Mouse (Mus musculus): ENCODE measurements around the gene Ube2e1. TPM values are rescaled to one million over a fixed set of nuclear protein-coding genes. Genes with fewer than 3 reads are reported as not detected.

Gene Ube2e1
- total RNA-seq, 2 experiments from 2014 or later = 119 to 123 TPM

DNA sequence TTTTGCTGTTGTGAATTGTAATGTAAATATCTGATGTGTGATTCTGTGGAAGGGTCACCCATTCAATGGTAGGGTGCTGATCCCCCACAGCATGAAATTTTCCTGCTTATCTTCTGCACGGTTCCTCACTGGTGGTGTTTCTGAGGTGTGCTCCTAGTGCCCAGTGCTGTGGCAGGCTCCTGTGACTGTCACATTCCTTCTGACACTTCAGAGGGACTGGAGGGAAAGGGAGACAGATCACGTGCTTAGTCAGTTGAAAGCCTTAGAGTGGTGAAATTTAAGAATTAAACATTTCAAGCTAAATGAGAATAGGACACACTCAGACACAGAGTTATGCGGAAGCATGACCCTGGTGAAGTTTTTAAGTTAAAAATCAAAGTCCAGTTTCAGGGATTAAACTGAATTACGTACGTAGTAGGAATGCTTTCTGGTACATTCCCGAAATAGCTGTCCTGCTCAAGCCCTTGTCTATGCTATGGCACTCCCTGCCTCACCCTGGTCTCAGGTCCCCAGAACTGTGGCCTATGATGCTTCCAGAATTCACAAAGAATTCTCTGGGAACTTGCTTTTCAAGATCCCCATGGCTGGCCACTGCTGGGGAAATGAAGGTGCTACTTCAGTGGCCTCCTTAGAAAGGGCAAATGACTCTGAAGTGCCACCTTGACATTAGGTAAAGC is 24.0 kb upstream of the Ube2e1 start:
- H3K4me3 ChIP-seq = no peak overlapping the region
- H3K27ac ChIP-seq = no peak overlapping the region
- intact Hi-C loops (cut with DNase I) = no loop called here
- no peak for TF ChIP-seq CTCF (IDR thresholded peaks at IDR 0.05)
- no peak for DNase-seq (ENCODE audit: extremely low spot score in 1 of 2, low spot score in 2 of 2)

DNA sequence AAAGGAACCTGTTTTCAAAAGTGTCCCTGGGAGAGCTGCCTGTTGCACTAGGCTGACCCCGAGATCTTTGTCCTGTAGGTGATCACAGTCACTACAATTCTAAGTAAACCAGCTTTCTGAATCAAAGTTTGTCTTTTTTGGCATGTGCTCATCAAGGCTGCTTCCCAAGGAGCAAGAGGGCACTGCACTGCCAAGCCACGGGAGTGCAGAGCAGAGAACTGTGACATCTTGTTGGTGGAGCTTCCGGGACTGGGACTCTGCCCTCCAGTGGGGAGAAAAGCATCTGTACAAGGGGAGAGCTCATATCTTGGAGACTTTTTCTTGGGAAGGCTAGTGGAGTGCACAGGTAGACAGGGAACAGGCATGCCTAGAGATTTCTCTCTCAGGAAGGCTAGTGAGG is 21.9 kb upstream of the Ube2e1 start:
- no peak for DNase-seq (ENCODE audit: extremely low spot score in 1 of 2, low spot score in 2 of 2)
- Histone ChIP-seq H3K4me3 (no peak overlapping the region), H3K27ac (no peak overlapping the region)
- TF ChIP-seq CTCF (IDR thresholded peaks at IDR 0.05) = no peak; the same call in none of the 2 replicates
- intact Hi-C loops (cut with DNase I) = no loop called here

DNA sequence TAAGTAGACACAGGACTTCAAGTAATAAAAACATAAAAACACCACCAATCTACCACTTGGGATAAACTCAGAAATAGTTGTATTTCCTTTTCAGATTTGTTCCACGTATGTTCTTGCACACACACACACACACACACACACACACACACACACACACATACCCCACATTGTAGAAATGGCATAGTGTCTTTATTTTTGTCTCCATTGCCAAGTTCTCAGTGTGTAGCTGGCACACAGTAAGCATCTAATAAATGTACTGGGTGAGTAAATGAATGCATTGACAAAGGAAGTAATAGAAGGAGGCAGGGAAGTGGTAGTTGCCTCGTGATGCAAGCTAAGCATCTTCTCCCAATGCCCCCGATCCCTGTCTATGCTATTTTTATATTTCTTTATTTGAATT is 21.3 kb upstream of the Ube2e1 start:
- DNase-seq (ENCODE audit: extremely low spot score in 1 of 2, low spot score in 2 of 2) = no peak
- H3K27ac ChIP-seq = no peak overlapping the region
- no peak for TF ChIP-seq CTCF (IDR thresholded peaks at IDR 0.05)
- no peak overlapping the region for H3K4me3 ChIP-seq
- intact Hi-C loops (cut with DNase I) = no loop called here

DNA sequence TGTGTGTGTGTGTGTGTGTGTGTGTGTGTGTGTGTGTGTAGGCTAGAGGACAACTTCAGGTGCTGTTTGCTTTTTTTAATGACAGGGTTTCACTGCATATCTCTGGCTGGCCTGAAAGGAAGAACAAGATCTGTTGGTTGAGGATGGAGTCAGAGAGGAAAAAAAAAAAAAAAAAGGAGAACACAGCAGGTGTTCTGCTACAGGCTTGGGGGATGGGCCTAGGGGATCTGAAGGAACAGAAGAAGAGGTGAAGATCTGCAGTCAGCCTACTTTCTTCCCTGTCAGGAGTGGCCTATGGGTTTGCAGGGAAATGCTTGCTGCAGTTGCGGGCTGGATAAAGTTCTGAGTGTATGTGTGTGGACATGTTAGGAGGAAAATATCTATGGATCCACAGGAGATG is 19.0 kb upstream of the Ube2e1 start:
- H3K27ac ChIP-seq = no peak overlapping the region
- DNase-seq (ENCODE audit: extremely low spot score in 1 of 2, low spot score in 2 of 2) = no peak
- TF ChIP-seq CTCF (IDR thresholded peaks at IDR 0.05) = no peak
- intact Hi-C loops (cut with DNase I) = no loop called here
- no peak overlapping the region for H3K4me3 ChIP-seq

DNA sequence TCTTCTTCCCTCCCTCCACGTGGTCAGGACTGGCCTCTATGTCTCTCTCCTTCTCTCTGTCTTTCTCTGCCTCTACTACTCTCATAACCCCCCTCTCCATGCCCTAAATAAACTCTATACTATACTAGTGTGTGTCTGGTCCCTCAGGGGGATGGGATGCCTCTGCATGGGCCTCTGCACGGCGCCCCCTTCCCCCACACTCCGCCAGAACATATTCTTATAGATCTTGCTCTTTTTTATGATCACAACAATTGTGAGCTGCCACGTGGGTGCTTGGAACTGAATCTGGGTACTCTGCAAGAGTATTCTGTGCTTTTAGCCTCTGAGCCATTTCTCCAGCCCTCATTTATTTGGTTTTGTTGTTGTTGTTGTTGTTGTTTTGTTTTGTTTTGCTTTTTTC is 18.2 kb upstream of the Ube2e1 start:
- Histone ChIP-seq H3K4me3 (no peak overlapping the region), H3K27ac (no peak overlapping the region)
- no peak for TF ChIP-seq CTCF (IDR thresholded peaks at IDR 0.05)
- intact Hi-C loops (cut with DNase I) = no loop called here
- no peak for DNase-seq (ENCODE audit: extremely low spot score in 1 of 2, low spot score in 2 of 2)

DNA sequence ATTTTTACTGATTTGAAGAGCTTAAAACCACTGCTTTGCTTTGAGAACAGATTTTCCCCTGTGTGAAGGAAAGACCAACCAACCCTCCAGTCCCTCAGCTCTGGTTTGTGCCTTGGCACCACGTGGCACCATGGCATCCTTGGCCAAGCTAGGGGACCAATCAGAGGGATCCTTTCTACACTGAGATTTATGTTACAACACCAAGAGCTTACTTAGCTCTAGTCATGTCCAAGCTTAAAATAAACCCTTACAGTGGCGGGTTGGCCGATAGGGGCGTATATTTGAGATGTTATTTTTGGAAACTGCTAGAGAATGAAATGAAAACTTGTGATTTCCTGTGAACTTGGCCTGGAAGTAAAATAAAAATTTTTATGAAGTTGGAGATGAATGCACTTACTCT is 11.9 kb upstream of the Ube2e1 start:
- Histone ChIP-seq H3K27ac (no peak overlapping the region), H3K4me3 (no peak overlapping the region)
- TF ChIP-seq CTCF (IDR thresholded peaks at IDR 0.05) = no peak; the same call in 1 of the 2 replicates
- intact Hi-C loops (cut with DNase I) = no loop called here
- DNase-seq (ENCODE audit: extremely low spot score in 1 of 2, low spot score in 2 of 2) = no peak

DNA sequence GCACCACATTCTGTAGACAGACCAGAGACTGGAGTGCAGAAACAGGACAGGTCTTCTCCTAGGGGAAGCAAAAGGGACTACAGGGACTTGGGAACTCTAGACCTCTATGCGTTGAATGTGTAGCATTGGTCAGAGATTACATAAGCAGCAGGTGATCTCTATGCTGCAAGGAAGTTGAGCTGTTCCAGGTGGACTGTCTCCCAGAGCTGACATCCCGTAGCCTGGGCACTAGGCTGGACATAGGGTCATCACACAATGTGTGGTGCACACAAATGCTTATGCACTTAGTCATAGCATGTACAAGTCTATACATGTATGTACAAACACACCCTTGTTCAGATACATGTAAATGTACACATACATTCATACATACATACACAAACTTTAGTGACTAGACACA is 11.1 kb upstream of the Ube2e1 start:
- Histone ChIP-seq H3K4me3 (no peak overlapping the region), H3K27ac (no peak overlapping the region)
- intact Hi-C loops (cut with DNase I) = no loop called here
- no peak for TF ChIP-seq CTCF (IDR thresholded peaks at IDR 0.05)
- no peak for DNase-seq (ENCODE audit: extremely low spot score in 1 of 2, low spot score in 2 of 2)

DNA sequence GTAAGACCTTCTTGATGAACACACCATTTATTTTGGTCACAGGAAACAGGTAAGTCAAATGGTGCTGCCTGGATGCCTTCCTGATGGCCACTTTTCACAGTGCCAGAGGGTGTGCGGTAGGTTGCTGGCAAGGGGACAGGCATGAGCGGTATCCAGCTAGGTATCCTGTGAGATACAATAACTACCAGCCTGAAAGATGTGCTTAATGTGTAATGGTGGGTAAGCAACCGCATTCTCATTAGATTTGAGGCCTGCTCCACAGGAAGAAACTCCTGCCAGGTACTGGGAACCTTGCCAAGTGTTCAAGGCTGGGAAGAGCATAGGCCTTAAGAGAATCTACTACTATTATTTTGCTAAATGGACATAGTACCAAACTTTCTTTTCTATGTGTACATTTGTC is 9.4 kb upstream of the Ube2e1 start:
- no peak overlapping the region for H3K4me3 ChIP-seq
- intact Hi-C loops (cut with DNase I) = no loop called here
- H3K27ac ChIP-seq = no peak overlapping the region
- no peak for DNase-seq (ENCODE audit: extremely low spot score in 1 of 2, low spot score in 2 of 2)
- TF ChIP-seq CTCF (IDR thresholded peaks at IDR 0.05) = no peak

DNA sequence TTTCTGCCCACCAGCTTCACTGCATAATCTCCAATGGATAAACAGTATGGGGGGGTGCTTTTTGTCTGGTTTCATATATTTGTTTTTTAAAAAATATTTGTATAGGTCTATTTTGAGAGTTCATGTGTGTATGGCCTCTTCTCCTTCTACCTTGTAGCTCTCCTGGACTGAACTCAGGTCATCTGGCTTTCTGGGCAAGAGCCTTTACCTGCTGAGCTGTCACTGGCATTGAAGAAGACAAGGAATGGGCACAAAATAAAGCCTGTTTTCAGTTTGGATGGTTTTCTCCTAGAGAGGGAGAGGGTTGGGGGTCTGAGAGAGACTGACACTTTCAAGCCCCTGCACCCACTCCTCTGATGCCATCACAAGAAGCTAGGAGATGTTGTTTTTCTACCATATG is 4.4 kb upstream of the Ube2e1 start:
- intact Hi-C loops (cut with DNase I) = no loop called here
- no peak for DNase-seq (ENCODE audit: extremely low spot score in 1 of 2, low spot score in 2 of 2)
- H3K4me3 ChIP-seq = no peak overlapping the region

DNA sequence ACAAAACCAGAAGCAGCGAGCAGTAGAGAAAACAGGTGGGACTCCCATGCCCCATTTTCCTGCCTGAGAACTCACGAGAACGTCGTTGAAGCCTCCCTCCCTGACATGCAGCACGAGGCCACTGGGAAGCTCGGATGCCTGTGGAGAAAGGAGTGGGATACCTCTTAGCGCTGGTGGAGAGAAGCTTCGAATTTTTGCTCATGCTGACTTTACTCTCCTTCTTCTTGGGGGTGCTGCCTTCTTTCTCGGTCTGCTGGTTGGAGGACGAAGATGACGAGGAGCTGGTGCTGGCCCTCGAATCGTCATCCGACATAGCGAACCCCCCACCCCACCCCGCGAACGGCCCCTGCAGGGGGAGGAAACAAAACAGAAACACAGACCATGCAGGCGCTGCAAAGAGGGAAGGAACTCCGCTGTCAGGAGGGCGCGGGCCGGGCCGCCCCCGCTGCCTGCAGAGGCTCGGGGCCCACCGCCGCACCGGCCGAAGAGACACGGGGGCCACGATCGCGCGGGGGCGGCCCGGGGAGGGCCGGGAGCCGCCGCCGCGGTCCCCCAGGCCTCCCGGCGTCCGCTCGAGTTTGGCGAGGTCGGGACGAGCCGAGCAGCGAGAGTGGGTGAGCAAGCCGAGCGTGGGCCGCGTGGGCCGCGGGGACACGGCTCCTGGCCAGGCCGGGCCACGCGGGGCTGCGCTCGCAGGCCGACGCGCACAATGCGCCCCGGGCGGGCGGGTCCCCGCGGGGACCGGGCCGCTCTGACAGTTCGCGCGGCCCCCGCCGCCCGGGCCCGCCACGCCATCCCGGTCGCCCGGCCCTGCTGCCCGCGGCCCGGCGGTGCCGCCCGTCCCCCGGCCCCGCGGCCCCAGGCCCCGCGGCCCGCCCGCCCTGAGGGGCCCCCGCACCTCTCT is 618 bp downstream of the Ube2e1 start:
- H3K27ac ChIP-seq = peak overlapping the region; percentile 70
- no peak for TF ChIP-seq CTCF (IDR thresholded peaks at IDR 0.05)
- H3K4me3 ChIP-seq = peak overlapping the region; percentile 58
- intact Hi-C loops (cut with DNase I) = loop anchor here (1.0 kb wide), 1 partner anchor 61 kb away; no protein-coding TSS in a partner anchor
- peak; percentile 43 to 52 for DNase-seq (ENCODE audit: extremely low spot score in 1 of 2, low spot score in 2 of 2)

More for the DNA sequence above, 4.4 kb upstream of the Ube2e1 start:
- no peak overlapping the region for H3K27ac ChIP-seq
- TF ChIP-seq CTCF (IDR thresholded peaks at IDR 0.05) = no peak

DNA sequence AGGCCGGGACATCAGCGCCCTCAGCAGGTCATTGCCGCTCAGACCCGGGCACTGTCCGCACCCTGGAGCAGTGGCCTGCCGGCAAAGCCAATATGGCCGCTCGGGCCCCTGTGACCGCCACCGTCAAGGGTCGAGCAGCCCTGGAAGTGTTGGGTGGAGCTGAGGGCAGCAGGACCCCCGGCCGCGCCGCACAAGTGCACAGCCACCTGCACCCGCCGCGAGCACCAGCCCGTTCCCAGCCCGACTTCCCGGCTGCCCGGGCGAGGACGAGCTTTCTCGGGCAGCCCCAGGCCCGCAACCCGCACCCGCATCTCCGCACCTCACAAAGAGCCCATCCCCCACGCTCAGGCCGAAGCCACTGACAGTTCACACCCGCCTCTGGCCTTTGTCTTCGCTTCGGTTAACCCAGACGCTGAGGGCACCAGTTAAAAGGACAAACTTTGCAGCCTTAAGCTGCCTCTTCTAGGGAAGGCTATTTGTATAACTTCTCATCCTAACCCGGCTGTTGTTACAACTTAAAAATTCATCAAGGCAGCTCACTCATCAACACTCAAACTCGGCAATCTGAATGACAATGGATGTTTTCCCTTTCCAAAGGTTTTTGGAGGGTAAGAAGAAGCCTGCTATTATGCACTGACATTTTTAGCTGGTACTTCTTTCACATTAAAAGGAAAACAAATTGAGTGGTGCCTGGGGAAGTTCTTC is 4.5 kb downstream of the Ube2e1 start:
- Histone ChIP-seq H3K4me3 (peak overlapping the region; percentile 55), H3K27ac (peak overlapping the region; percentile 59)
- DNase-seq (ENCODE audit: extremely low spot score in 1 of 2, low spot score in 2 of 2) = peak; percentile 23
- TF ChIP-seq CTCF (IDR thresholded peaks at IDR 0.05) = peak; percentile 16; the same call in 1 of the 2 replicates
- intact Hi-C loops (cut with DNase I) = loop anchor here (2.0 kb wide), 1 partner anchor 56 kb away; the partner anchor contains the start of genes Nkiras1 and Rpl15
